Mouse (Mus musculus) 3134 (cell line): Measurements from ENCODE around the gene Kras.

Experiments used
- DNase-seq: peaks from one replicate; pipeline ENCODE4 v3.0.0-alpha.2; 2011; ENCODE audit warnings: low spot score; ENCODE audit not compliant: insufficient read length; ENCODE audit errors: extremely low read depth

Gene Kras

GRCm38 (mm10) chr6:145249291-145250184 is 501 bp downstream of the Kras start:
- DNase-seq = peak; percentile 76

DNA sequence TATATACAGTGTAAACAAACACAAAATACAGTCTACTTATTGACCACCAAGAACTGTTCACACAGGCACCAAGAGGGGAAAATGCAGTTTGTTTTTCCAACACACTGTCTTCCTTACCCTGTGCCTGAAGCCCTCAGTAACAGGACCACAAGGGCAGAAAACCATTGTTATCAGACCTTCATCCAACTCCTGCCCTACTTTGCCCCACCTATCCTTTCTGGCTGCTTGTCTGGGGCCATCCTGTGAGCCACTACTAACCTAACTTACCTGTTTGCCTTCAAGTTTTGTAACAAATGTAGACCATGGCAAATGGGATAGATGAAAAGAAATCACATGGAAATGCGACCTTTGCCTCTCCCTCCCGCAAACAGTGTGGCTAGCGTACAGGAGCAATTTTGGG is 2.2 kb downstream of the Kras start:
- DNase-seq = no peak

- DNase-seq = no peak
Observed at GRCm38 (mm10) chr6:145246841-145247240, 3.2 kb downstream of the Kras start.

DNA sequence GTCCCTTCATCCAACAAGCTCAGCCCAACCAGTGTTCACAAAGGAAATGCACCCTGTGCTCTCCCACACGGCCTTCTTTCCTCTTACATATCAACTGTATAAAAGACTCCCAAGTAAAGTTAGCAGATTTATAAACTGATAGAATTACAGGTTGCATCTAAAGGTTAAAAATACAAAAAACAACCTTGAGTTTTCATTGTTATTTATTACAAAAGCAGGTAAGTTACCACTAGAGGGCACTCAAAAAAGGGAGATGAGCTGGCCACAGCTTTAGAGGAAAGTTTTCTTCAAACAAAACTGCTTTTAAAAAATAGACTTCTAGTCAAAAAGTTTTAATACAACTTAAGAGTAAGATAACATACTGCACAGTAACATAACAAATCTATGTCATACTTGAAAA is 7.5 kb downstream of the Kras start:
- DNase-seq = peak; percentile 21

- DNase-seq = no peak
Observed at GRCm38 (mm10) chr6:145240285-145240684, 9.8 kb downstream of the Kras start.

GRCm38 (mm10) chr6:145237148-145237547 is 12.9 kb downstream of the Kras start:
- no peak for DNase-seq

- DNase-seq = no peak
Observed at GRCm38 (mm10) chr6:145235367-145235766, 14.7 kb downstream of the Kras start.

- DNase-seq = no peak
Observed at GRCm38 (mm10) chr6:145234391-145234790, 15.6 kb downstream of the Kras start.

DNA sequence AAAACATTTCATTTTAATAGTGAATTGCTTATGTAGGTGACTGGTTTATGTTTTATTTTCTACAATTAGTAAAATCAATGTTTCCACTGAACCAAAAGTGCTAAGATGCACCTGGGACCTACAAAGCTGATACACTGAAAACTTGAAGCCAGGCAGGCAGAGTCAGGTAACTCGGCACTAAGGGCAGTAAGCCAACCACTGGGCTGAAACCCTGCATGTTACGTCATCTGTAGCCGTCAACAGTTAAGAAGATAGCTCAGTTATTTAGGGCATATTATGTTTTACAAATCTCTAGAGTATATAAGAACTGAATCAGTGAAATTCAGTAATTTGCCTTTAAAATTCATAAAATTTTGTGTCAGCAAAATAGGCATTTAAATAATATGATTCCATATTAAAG is 23.7 kb downstream of the Kras start:
- no peak for DNase-seq

- no peak for DNase-seq
Observed at GRCm38 (mm10) chr6:145224246-145224645, 25.8 kb downstream of the Kras start.

DNA sequence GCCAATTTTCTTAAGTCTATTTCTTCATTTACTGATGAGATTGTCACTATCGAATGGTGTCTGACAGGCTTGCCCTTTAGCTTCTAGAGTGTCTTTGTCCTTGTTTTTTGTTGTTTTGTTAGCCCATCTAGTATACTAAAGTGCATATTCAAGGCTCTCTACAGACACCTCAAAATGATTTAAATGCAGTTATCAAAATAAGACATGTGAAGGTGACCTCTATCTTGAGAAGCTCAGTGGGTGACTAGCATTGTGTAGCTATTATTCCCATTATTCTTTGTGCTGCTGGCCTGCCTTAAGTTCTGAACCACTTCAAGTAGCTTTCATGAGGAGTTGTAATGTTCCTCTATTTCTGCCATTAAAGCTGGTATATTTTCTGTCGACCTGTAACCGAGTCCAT is 34.2 kb downstream of the Kras start:
- no peak for DNase-seq

DNA sequence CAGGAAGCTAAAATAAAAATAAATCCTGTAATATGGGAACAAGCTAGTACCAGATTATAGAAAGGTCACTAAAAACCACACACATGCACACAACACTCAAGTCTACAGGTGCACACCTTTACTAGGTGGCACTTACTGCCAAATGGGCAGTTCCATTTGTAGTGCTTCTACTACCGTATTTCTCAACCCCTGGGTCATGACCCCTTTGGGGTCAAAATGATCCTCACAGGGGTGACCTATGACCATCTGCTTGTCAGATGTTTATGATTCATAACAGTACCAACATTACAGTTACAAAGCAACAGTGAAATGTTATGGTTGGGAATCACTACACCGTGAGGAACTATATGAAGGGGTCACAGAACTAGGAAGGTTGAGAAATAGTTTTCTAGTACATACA is 36.1 kb downstream of the Kras start:
- no peak for DNase-seq

DNA sequence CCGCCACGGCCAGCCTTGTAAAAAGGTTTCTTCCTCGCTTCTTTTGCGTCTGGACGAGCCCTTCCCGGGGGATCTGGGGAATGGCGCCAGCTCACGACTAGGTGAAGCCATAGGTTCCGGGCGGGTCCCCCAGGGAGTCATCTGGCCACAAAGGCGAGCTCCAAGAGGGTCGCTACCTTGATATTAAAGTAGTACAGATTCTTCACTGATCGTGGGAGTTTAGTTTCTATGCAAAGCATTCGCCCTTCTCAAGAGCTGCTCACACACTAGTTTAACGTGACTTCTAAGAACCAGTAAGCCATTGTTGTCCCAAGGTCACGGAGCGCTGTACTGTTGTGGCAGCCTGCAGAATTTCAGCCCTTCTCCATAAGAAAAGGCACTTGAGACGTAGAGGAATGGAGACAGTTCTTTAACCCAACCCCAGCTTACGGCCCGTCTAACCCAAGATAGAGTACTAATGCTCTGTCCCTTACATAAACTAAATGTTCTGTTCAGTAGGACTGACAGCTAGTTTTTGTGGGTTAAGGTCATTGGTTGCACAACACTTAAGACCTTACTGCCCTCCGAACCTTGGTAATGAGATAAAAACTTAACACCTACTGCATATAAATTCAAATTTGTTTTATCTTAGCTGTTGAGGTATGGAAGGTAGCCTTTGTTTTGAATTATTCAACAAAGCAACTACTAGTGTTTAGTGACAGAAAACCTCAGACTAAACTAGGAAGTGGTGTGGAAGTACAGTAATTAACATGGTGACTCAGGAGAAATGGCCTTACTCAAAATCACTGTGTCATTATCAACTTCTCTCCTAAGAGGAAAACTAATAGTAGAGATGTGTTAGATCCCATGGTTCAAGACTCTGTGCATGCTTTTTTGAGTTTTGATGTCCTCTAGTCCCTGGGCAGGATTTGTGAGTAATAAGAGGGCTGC is 38.4 kb downstream of the Kras start:
- no peak for DNase-seq

- peak; percentile 100 for DNase-seq
Observed at GRCm38 (mm10) chr6:145210816-145211338, 39.2 kb downstream of the Kras start, which contains the start of the genes Casc1 and Etfrf1. Gene Casc1, minus strand, starts transcription at chr6:145211005. Gene Etfrf1, plus strand, starts transcription at chr6:145211134.

DNA sequence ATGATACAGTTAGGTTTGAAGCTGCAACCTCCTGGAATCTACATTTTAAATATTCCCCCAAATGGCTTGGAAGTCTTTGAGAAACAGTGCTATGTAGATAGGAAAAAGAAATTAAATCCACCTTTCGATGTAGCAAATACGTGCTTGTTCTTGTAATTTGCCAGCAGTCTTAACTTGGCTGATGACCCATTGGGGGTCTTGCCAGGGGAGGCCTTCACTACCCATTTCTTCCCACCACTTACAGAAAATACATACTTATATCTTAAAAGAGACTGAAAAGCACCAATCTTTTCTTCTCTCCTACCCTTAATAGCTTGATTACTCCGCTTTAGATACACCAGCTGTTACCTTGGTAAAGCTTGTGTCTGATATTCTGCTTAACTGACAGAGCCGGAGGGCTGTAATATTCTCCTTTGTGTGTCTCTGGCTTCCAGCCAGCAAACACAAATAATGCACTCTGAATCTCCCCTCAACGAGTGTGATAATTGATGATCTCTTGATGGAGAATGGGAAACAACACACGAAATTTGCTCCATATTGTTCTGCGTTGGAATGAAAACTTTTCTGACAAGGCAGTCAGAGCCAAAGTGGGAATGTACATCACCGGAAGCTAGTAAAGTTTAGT is 39.9 kb downstream of the Kras start:
- DNase-seq = no peak

GRCm38 (mm10) chr6:145205142-145205541 is 44.9 kb downstream of the Kras start:
- no peak for DNase-seq

DNA sequence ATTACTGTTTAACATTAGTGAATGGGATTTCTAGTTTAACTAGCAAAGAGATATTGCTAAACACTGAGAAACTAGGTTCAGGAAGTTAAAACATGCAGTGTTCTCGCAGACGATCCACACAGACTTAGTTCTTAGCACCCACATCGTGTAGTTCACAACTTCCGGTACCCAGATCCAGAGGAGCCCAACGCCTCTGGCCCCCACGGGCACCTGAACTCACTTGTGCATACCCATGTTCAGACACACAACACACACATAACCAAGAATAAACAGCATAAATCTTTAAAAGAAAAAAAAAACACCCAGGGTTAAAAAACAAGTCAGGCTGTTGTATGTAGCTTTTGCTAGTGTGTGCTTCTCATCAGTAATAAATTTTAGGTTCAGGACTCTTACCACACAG is 45.6 kb downstream of the Kras start:
- no peak for DNase-seq

- DNase-seq = no peak
Observed at GRCm38 (mm10) chr6:145202432-145203125, 47.5 kb downstream of the Kras start.

DNA sequence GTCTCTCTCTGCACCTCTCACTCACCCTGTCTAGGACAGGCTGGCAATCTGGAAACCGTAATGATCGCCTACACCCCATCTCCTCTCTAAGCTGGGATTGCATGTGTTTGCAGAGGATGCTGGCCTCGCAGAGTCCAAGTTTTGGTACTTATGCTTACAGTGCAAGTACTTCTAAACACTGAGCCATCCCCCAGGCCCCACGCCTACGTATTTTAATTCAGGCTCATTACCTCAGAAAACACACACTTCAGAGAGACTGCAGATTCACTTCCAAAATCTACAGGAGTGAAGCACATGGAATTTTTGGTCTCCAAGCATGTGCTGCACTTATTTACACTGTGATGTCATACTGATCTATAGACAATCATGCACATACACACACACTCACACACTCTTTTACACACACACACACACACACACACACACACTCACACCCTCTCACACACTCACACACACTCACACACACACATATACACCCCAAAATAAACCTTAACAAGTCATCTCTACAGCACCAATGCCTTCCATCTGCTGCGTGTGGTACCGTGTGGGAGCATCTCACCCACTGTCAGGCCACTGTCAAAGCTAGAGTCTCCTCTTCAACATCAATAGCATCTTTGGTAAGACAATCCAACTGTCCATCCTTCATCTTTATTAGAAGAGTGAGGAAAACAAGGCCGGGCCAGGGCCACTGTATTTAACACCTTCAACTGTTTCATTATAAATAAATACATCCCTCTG is 51.9 kb downstream of the Kras start:
- no peak for DNase-seq
